Mouse (Mus musculus) midbrain, embryonic 15.5 days (tissue): ENCODE measurements around the gene 1700029I15Rik. TPM values are rescaled to one million over a fixed set of nuclear protein-coding genes. Genes with fewer than 3 reads are reported as not detected.

Experiments used
- ATAC-seq: fragments of 200-750 bp; cut with Nextera tagmentation; replicated peaks from 2 replicates; pipeline ENCODE4 v1.8.0; 2017; ENCODE audit warnings: moderate TSS enrichment
- H3K27ac ChIP-seq: fragments of 300-500 bp; sonication (generic); 2 replicates; pipeline ENCODE4 v1.5.1; 2015; ENCODE audit warnings: mild to moderate bottlenecking, inconsistent platforms
- H3K27me3 ChIP-seq: fragments of 300-500 bp; sonication (generic); replicated peaks from 2 replicates; pipeline ENCODE4 v1.6.1; 2015; ENCODE audit warnings: inconsistent platforms
- H3K36me3 ChIP-seq: fragments of 300-500 bp; sonication (generic); replicated peaks from 2 replicates; pipeline ENCODE4 v1.6.1; 2015; ENCODE audit warnings: inconsistent platforms
- H3K4me1 ChIP-seq: fragments of 300-500 bp; sonication (generic); 2 replicates; pipeline ENCODE4 v1.6.1; 2015; ENCODE audit warnings: inconsistent platforms
- H3K4me2 ChIP-seq: fragments of 300-500 bp; sonication (generic); 2 replicates; pipeline ENCODE4 v1.6.1; 2015; ENCODE audit warnings: inconsistent platforms, mild to moderate bottlenecking, moderate library complexity
- H3K4me3 ChIP-seq: fragments of 300-500 bp; sonication (generic); 2 replicates; pipeline ENCODE4 v1.5.1; 2015; ENCODE audit warnings: mild to moderate bottlenecking, inconsistent platforms
- H3K9ac ChIP-seq: fragments of 300-500 bp; sonication (generic); 2 replicates; pipeline ENCODE4 v1.6.1; 2015; ENCODE audit warnings: mild to moderate bottlenecking, inconsistent platforms
- H3K9me3 ChIP-seq: fragments of 300-500 bp; sonication (generic); 2 replicates; pipeline ENCODE4 v1.6.1; 2016; ENCODE audit warnings: inconsistent platforms
- WGBS: fragments of 180-500 bp; shearing (Covaris S2); methylation state at CpG from one replicate; pipeline ENCODE4 v1.1.7; 2015; ENCODE audit warnings: mixed read lengths; 5-methylcytosine and 5-hydroxymethylcytosine counted together
- microRNA-seq: library from miRNA; unstranded; fragments of <30 nt; microRNA quantifications from one replicate; pipeline ENCODE4, GENCODE M21; 2016
- polyA plus RNA-seq: library from polyadenylated mRNA; unstranded; fragments of >200 nt; fragmentation: Nextera tagmentation; extraction: Ambion mirVana; gene quantifications from 2 replicates; pipeline ENCODE4 v1.2.1, GENCODE M21; 2015

1700029I15Rik gene
- polyA plus RNA-seq, 1 experiment from 2014 or later: 8.4 TPM

DNA sequence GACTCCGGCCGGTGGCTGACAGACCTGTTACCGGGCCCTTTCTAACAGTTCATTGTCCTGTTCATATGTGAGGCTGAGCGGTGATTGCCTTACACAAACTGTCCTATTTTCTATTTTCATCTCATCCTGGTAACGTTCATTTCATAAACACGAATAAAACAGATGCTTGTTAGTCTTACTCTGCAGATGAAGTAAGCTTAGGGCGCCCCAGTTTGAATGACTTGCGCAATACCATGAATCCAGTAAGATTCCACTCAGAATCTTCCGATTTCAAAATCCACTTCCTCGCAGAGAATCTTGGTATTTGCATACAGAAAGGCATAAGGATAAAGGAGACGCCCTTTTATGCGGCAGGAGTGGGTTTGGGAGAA, 52.0 kb downstream of the 1700029I15Rik start:
- 4% methylated on average over 12 of the region's 12 CpGs for WGBS
- Histone ChIP-seq H3K4me1 (peaks cover 44% of the 10 kb centered on the region), H3K27ac (peak overlapping the region; percentile 77)

GRCm38 (mm10) chr2:92435023-92435422, 52.7 kb downstream of the 1700029I15Rik start:
- H3K4me3 ChIP-seq: peak overlapping the region; percentile 94; the same call in 1 of the 2 replicates
- no peaks in the 10 kb centered on the region for H3K36me3 ChIP-seq
- H3K27ac ChIP-seq: peak overlapping the region; percentile 77; the same call in 1 of the 2 replicates
- 64% methylated on average over 6 of the region's 6 CpGs for WGBS
- 0 out of 2 replicates have a peak, but pooled peaks cover 4% of the 10 kb centered on the region for H3K27me3 ChIP-seq
- H3K4me2 ChIP-seq: peak overlapping the region; percentile 83
- ATAC-seq: no peak
- no peaks in the 10 kb centered on the region for H3K9me3 ChIP-seq
- H3K9ac ChIP-seq: peak overlapping the region; percentile 53; the same call in 1 of the 2 replicates
- peaks cover 39% of the 10 kb centered on the region for H3K4me1 ChIP-seq

More for the DNA sequence above, 52.0 kb downstream of the 1700029I15Rik start:
- Histone ChIP-seq H3K27me3 (0 out of 2 replicates have a peak, but pooled peaks cover 4% of the 10 kb centered on the region), H3K4me2 (peak overlapping the region; percentile 83), H3K9me3 (no peaks in the 10 kb centered on the region), H3K4me3 (peak overlapping the region; percentile 94), H3K9ac (peak overlapping the region; percentile 53), H3K36me3 (no peaks in the 10 kb centered on the region)
- ATAC-seq: no peak

Small RNAs within 50 kb of the gene (microRNA-seq; reads per million reads assigned to microRNA genes)
- gene Mir7000: 1.1 reads per million

Other genes starting within 250 kb of the 1700029I15Rik start
- 41.3 and 47.5 TPM in 2 replicates for gene Pex16, start 7.9 kb upstream of the 1700029I15Rik start, polyA plus RNA-seq
- gene Large2, start 7.7 kb upstream of the 1700029I15Rik start, polyA plus RNA-seq: 1.5 and 1.9 TPM in 2 replicates
- 155 and 165 TPM in 2 replicates for gene Mapk8ip1, start 18.7 kb downstream of the 1700029I15Rik start, polyA plus RNA-seq
- 47.5 and 49.0 TPM in 2 replicates for gene Cry2, start 51.5 kb downstream of the 1700029I15Rik start, polyA plus RNA-seq
- gene Slc35c1, start 78.0 kb downstream of the 1700029I15Rik start, polyA plus RNA-seq: 14.4 and 17.4 TPM in 2 replicates
- gene Chst1, start 217.2 kb downstream of the 1700029I15Rik start, polyA plus RNA-seq: 48.0 and 49.6 TPM in 2 replicates